Mouse (Mus musculus): ENCODE data around the gene Apbb2.

- no peak for TF ChIP-seq CTCF (IDR thresholded peaks at IDR 0.05; ENCODE audit: low read depth)
- TF ChIP-seq EP300 (IDR thresholded peaks at IDR 0.05; ENCODE audit: low read depth) = no peak
Observed at GRCm38 (mm10) chr5:66510716-66511115, 107.9 kb downstream of the Apbb2 start.

All from liver, postnatal 0 days (tissue).